Mouse (Mus musculus) MEL (cell line): ENCODE data around the gene Gucy2e.

ENCODE experiments used
- GABPA ChIP-seq: IDR thresholded peaks from 2 replicates; pipeline ENCODE4 v1.6.1; 2012; ENCODE audit warnings: low read depth, mild to moderate bottlenecking, inconsistent platforms, low read length, improper control_type of control experiment, moderate library complexity
- GATA1 ChIP-seq: IDR thresholded peaks from 2 replicates; pipeline ENCODE4 v1.6.1; 2011; ENCODE audit warnings: low read depth, low read length, improper control_type of control experiment
- MAX ChIP-seq: IDR thresholded peaks from 2 replicates; pipeline ENCODE4 v1.6.1; 2011; ENCODE audit warnings: low read length, improper control_type of control experiment
- POLR2A ChIP-seq, 2 experiments: IDR thresholded peaks; 2 replicates each; pipeline ENCODE4 v1.6.1; 2011 to 2012; ENCODE audit warnings: low read length in 2 of 2, mild to moderate bottlenecking in 2 of 2, control low read depth in 1 of 2, improper control_type of control experiment in 1 of 2, low read depth in 1 of 2, moderate library complexity in 1 of 2; ENCODE audit not compliant: control insufficient read depth in 1 of 2, insufficient read depth in 1 of 2, poor library complexity in 1 of 2
- SMC3 ChIP-seq: IDR thresholded peaks from 2 replicates; pipeline ENCODE4 v1.6.1; 2011; ENCODE audit warnings: low read depth, low read length, improper control_type of control experiment
- USF1 ChIP-seq: IDR thresholded peaks from 2 replicates; pipeline ENCODE4 v1.6.1; 2014; ENCODE audit warnings: low read depth, mild to moderate bottlenecking, inconsistent platforms, low read length, improper control_type of control experiment, moderate library complexity
- ZC3H11A ChIP-seq: IDR thresholded peaks from 2 replicates; pipeline ENCODE4 v1.6.1; 2012; ENCODE audit warnings: low read depth, mild to moderate bottlenecking, inconsistent platforms, low read length, improper control_type of control experiment

DNA sequence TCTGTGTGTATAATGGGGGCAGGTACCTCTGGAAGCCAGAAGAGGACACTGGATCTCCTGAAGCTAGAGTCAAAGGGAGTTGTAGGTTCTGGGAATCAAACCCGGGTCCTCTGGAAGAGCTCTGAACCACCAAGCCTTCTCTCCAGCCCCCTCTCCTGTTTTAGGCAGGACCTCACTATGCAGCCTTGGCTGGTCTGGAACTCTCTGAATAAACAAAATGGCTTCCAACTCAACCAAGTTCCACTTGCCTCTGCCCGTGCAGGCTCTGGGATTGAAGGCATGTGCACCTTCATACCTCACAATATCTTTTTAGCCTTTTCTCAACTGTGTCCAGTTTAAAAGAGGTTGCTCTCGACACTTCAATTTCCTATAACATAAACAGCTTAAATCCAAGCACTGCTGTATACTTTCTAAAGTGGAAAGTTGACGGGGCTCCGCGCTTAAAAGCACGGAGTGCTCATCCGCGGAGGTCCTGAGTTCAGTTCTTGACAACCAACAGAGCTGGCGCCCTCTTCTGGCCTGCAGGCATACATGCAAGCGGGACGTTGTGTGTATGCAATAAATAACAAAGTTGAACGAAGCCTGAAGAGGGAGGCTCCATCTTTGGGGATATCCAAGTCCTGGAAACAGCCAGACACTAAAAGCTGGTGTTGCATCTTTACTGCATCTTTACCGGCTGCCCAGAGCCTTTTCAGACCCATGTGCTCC, 14.5 kb upstream of the Gucy2e start:
- TF ChIP-seq POLR2A (IDR thresholded peaks at IDR 0.05; ENCODE audit: control insufficient read depth in 1 of 2, insufficient read depth in 1 of 2, low read depth in 1 of 2, low read length in 2 of 2, poor library complexity in 1 of 2) (no peak), GATA1 (no peak), SMC3 (peak; percentile 65), MAX (no peak), USF1 (no peak), ZC3H11A (peak; percentile 44; the same call in 1 of the 2 replicates), GABPA (no peak)
